Mouse (Mus musculus): ENCODE data around the gene Pcx. TPM values are rescaled to one million over a fixed set of nuclear protein-coding genes. Genes with fewer than 3 reads are reported as not detected.

Gene Pcx
- polyA plus RNA-seq, 1 experiment from 2014 or later = 11.8 TPM

DNA sequence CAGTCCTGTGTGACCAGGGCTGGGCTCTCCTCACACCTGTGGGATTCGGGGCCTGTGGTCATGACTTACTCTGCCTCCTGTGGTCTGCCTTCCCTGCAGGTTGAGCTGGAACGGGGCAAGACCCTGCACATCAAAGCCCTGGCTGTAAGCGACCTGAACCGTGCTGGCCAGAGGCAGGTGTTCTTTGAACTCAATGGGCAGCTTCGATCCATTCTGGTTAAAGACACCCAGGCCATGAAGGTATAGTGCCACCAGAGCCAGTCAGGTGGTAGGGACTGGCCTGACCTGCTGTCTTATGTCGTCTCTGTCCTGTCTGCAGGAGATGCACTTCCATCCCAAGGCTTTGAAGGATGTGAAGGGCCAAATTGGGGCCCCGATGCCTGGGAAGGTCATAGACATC lies 110.4 kb downstream of the Pcx start:
- H3K27ac ChIP-seq = no peak overlapping the region
- no peak for ATAC-seq
- WGBS = 87% methylated on average over 7 of the region's 7 CpGs

GRCm38 (mm10) chr19:4622780-4623179 lies 112.5 kb downstream of the Pcx start:
- no peak overlapping the region for H3K4me3 ChIP-seq (replicated peaks)
- no peak overlapping the region for H3K27ac ChIP-seq
- H3K9me3 ChIP-seq = no peaks in the 10 kb centered on the region
- H3K36me3 ChIP-seq = peaks cover 30% of the 10 kb centered on the region
- H3K4me2 ChIP-seq (replicated peaks) = no peak overlapping the region
- no peaks in the 10 kb centered on the region for H3K27me3 ChIP-seq (replicated peaks)
- H3K4me1 ChIP-seq (replicated peaks) = peaks cover 14% of the 10 kb centered on the region
- 88% methylated on average over 5 of the region's 5 CpGs for WGBS
- no peak overlapping the region for H3K9ac ChIP-seq
- ATAC-seq = no peak

More for the DNA sequence above, 110.4 kb downstream of the Pcx start:
- H3K4me2 ChIP-seq (replicated peaks) = no peak overlapping the region
- peaks cover 30% of the 10 kb centered on the region for H3K36me3 ChIP-seq
- H3K4me3 ChIP-seq (replicated peaks) = no peak overlapping the region
- no peak overlapping the region for H3K9ac ChIP-seq
- H3K9me3 ChIP-seq = no peaks in the 10 kb centered on the region
- no peaks in the 10 kb centered on the region for H3K27me3 ChIP-seq (replicated peaks)
- H3K4me1 ChIP-seq (replicated peaks) = peaks cover 16% of the 10 kb centered on the region

GRCm38 (mm10) chr19:4623419-4623818 lies 113.1 kb downstream of the Pcx start:
- H3K27ac ChIP-seq = no peak overlapping the region
- no peak overlapping the region for H3K9ac ChIP-seq
- H3K4me2 ChIP-seq (replicated peaks) = no peak overlapping the region
- no peaks in the 10 kb centered on the region for H3K27me3 ChIP-seq (replicated peaks)
- no peaks in the 10 kb centered on the region for H3K9me3 ChIP-seq
- H3K36me3 ChIP-seq = peaks cover 30% of the 10 kb centered on the region
- ATAC-seq = no peak
- 96% methylated on average over 9 of the region's 9 CpGs for WGBS
- H3K4me3 ChIP-seq (replicated peaks) = no peak overlapping the region
- peaks cover 14% of the 10 kb centered on the region for H3K4me1 ChIP-seq (replicated peaks)

- no peaks in the 10 kb centered on the region for H3K9me3 ChIP-seq
- no peak overlapping the region for H3K4me2 ChIP-seq (replicated peaks)
- H3K9ac ChIP-seq = no peak overlapping the region; the same call in 1 of the 2 replicates
- peaks cover 14% of the 10 kb centered on the region for H3K4me1 ChIP-seq (replicated peaks)
- no peaks in the 10 kb centered on the region for H3K27me3 ChIP-seq (replicated peaks)
- H3K36me3 ChIP-seq = peaks cover 30% of the 10 kb centered on the region
- H3K27ac ChIP-seq = no peak overlapping the region
- WGBS = 94% methylated on average over 12 of the region's 12 CpGs
- no peak for ATAC-seq
- no peak overlapping the region; the same call in 1 of the 2 replicates for H3K4me3 ChIP-seq (replicated peaks)
These were observed 113.7 kb downstream of the Pcx start for GRCm38 (mm10) chr19:4624006-4624405.

DNA sequence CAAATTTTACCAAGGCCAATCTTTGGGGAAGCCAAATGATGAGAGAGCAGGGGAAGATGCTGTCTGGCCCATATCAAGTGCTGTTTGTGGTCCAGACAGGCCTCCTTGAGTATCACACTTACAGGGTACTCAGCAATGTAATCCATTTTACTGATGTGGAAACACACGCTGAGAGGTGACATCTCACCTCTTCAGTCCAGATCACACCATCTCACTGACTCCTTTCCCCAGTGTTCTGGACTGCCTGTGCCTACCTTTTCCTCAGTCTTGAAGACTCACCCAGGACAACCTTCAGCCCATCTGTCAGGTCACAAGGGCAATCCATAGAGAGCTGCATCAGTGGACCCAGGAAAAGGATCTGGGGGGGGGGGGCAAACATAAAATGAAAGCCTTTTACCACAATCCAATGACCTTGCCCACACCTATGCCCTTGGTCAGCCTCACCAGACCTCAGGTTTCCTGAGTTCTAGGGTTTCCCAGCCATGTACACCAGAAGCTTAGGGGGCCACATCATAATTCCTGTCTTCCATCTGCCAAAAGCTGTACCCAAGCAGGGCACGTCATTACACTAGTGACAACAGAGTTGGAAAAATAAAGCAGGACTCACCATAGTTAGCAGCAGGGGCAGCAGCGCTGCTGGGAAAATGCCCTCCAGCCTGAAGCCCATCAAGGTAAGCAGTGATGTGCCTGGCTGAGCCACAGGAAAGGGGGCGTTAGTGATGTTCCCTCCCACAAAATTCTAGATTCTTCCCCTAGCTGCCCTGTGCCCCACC lies 114.3 kb downstream of the Pcx start:
- Histone ChIP-seq H3K4me3 (replicated peaks) (peak overlapping the region; percentile 87), H3K4me2 (replicated peaks) (peak overlapping the region; percentile 90), H3K9ac (peak overlapping the region; percentile 81), H3K27ac (peak overlapping the region; percentile 93), H3K36me3 (peaks cover 30% of the 10 kb centered on the region), H3K4me1 (replicated peaks) (peaks cover 14% of the 10 kb centered on the region), H3K27me3 (replicated peaks) (no peaks in the 10 kb centered on the region), H3K9me3 (no peaks in the 10 kb centered on the region)
- 26% methylated on average over 4 of the region's 4 CpGs for WGBS
- ATAC-seq = no peak

GRCm38 (mm10) chr19:4625179-4625828 lies 115.0 kb downstream of the Pcx start, which contains the start of gene Rce1:
Rce1 (minus strand) TSS chr19:4625641.
- Histone ChIP-seq H3K4me1 (replicated peaks) (peaks cover 14% of the 10 kb centered on the region), H3K27me3 (replicated peaks) (no peaks in the 10 kb centered on the region), H3K36me3 (peaks cover 30% of the 10 kb centered on the region), H3K4me3 (replicated peaks) (peak within 1 kb of the TSS; percentile 87), H3K9ac (peak within 1 kb of the TSS; percentile 81), H3K9me3 (no peaks in the 10 kb centered on the region), H3K27ac (peak within 1 kb of the TSS; percentile 93), H3K4me2 (replicated peaks) (peak within 1 kb of the TSS; percentile 90)
- WGBS = under 1% methylated on average over 64 of the region's 64 CpGs
- peak; percentile 94 for ATAC-seq

- Histone ChIP-seq H3K4me1 (replicated peaks) (peaks cover 14% of the 10 kb centered on the region), H3K27me3 (replicated peaks) (no peaks in the 10 kb centered on the region), H3K27ac (peak overlapping the region; percentile 93), H3K9ac (peak overlapping the region; percentile 81), H3K4me2 (replicated peaks) (peak overlapping the region; percentile 90), H3K9me3 (no peaks in the 10 kb centered on the region), H3K4me3 (replicated peaks) (peak overlapping the region; percentile 87), H3K36me3 (peaks cover 27% of the 10 kb centered on the region)
- 1% methylated on average over 35 of the region's 35 CpGs for WGBS
- ATAC-seq = peak; percentile 71
These were observed 115.7 kb downstream of the Pcx start for GRCm38 (mm10) chr19:4625829-4626535.

DNA sequence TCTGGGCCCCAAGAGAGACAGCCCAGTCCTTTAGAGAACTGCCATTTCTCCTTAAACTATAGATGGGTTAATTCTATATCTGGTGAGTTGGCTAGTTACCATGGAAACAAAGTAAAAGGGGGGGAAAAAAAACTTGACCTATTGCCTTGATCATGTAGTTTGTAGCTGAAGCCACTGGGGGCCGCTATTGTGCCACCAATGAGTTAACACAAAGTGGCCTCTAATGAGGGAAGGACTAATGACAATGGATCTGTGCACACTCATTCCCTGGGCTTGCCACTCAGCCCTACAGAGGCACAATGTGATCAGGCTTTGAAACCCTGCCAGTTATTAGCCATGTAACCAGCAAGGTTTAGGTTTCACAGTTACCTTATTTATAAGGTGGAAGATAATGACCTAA lies 118.5 kb downstream of the Pcx start:
- no peak overlapping the region for H3K9ac ChIP-seq
- ATAC-seq = no peak
- H3K4me2 ChIP-seq (replicated peaks) = no peak overlapping the region
- H3K27ac ChIP-seq = no peak overlapping the region
- H3K4me1 ChIP-seq (replicated peaks) = peaks cover 14% of the 10 kb centered on the region
- peaks cover 2% of the 10 kb centered on the region; the same call in 1 of the 2 replicates for H3K36me3 ChIP-seq
- no peaks in the 10 kb centered on the region for H3K9me3 ChIP-seq
- H3K27me3 ChIP-seq (replicated peaks) = no peaks in the 10 kb centered on the region
- WGBS = 0% methylated on average over 1 of the region's 1 CpGs
- H3K4me3 ChIP-seq (replicated peaks) = no peak overlapping the region

DNA sequence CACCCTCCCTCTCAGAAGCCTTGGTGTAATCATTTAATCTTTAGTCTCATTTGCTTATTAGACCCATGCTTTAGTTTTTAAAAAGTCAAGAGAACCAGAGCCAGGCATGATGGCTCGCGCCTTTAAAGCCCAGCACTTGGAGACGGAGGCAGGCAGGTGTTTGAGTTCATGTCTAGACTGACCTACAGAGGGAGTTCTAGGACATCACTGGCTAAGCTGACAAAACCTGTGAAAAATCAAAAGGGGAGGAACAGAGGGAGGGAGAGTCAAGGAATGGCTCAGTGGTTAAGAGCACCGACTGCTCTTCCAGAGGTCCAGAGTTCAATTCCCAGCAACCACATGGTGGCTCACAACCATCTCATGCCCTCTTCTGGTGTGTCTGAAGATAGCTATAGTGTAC lies 125.7 kb downstream of the Pcx start:
- H3K4me1 ChIP-seq (replicated peaks) = no peaks in the 10 kb centered on the region
- ATAC-seq = no peak
- peaks cover 3% of the 10 kb centered on the region; the same call in 1 of the 2 replicates for H3K27me3 ChIP-seq (replicated peaks)
- H3K4me2 ChIP-seq (replicated peaks) = no peak overlapping the region
- H3K4me3 ChIP-seq (replicated peaks) = no peak overlapping the region
- H3K9ac ChIP-seq = no peak overlapping the region
- no peak overlapping the region for H3K27ac ChIP-seq
- 68% methylated on average over 4 of the region's 4 CpGs for WGBS
- H3K9me3 ChIP-seq = no peaks in the 10 kb centered on the region
- H3K36me3 ChIP-seq = no peaks in the 10 kb centered on the region

DNA sequence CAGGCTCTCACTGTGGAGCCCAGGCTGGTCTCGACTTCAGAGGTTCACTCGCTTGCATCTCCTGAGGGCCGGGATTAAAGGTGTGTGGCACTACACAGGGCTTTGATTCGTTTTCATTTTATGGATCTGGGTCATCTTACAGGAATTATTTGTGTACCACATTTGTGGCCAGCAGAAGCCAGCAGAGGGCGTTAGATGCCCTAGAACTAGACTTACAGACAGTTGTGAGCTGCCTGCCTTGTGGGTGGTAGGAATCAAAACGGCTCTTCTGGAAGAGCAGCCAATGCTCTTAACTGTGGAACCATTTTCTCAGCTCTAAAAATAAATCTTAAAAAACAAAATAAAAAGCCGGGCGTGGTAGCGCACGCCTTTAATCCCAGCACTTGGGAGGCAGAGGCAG lies 134.0 kb downstream of the Pcx start:
- H3K27me3 ChIP-seq (replicated peaks) = no peaks in the 10 kb centered on the region; the same call in 1 of the 2 replicates
- no peaks in the 10 kb centered on the region for H3K36me3 ChIP-seq
- no peak overlapping the region for H3K9ac ChIP-seq
- 42% methylated on average over 10 of the region's 10 CpGs for WGBS
- H3K4me3 ChIP-seq (replicated peaks) = no peak overlapping the region
- no peaks in the 10 kb centered on the region for H3K9me3 ChIP-seq
- H3K4me2 ChIP-seq (replicated peaks) = no peak overlapping the region
- no peak for ATAC-seq
- no peak overlapping the region for H3K27ac ChIP-seq
- H3K4me1 ChIP-seq (replicated peaks) = no peaks in the 10 kb centered on the region

DNA sequence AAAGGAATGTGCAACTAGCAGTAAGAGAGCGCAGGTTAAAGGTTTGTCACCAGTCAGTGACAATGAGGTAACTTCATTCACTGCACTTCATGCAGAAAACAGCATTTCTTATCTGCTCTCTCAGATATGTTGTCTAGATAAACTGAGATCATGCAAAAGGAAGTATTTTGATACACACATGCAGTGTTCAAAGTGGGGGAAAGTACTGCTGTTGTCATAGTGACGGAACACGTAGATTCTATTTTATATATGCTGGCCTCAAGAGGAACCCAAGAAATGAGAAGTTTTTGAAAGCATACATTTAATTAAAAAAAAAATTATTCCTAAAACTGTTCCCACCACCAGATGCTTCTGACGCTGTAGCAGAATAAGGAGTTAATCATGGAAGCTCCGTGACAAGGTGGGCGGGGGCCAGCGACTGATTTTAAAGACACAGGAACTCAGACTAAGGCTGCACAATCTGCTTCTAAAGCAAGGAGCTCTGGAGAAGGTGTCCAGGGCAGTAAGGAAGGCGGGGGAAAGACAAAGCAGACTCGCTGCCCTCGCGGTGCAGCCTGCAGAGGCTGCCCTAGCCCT lies 136.7 kb downstream of the Pcx start:
- no peak for ATAC-seq
- no peak overlapping the region for H3K9ac ChIP-seq
- no peaks in the 10 kb centered on the region for H3K4me1 ChIP-seq (replicated peaks)
- 69% methylated on average over 11 of the region's 11 CpGs for WGBS
- no peak overlapping the region for H3K27ac ChIP-seq
- no peaks in the 10 kb centered on the region for H3K9me3 ChIP-seq
- H3K4me2 ChIP-seq (replicated peaks) = no peak overlapping the region
- no peaks in the 10 kb centered on the region for H3K36me3 ChIP-seq
- H3K27me3 ChIP-seq (replicated peaks) = no peaks in the 10 kb centered on the region
- H3K4me3 ChIP-seq (replicated peaks) = no peak overlapping the region

DNA sequence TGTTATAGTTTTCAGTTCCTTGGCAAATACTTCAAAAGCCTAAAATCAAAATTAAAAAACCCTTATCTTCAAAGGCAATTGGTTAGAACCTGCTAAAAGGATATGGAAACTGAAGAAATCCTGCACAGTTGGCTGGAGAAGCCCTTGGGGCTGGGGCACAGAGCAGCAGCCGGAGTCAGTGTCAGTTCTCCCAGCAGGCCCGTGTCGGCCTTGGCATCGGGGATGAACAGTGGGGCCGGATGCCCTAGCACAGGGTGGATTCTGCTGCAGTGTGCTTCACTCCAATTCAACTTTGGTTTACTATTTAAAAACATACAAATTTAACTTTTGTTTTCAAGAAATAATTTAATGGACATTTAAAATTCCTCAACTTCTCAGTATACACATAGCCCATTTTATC lies 147.9 kb downstream of the Pcx start:
- H3K4me3 ChIP-seq (replicated peaks) = no peak overlapping the region
- H3K36me3 ChIP-seq = no peaks in the 10 kb centered on the region
- H3K9ac ChIP-seq = no peak overlapping the region
- 92% methylated on average over 5 of the region's 5 CpGs for WGBS
- no peak for ATAC-seq
- no peak overlapping the region for H3K4me2 ChIP-seq (replicated peaks)
- no peaks in the 10 kb centered on the region for H3K27me3 ChIP-seq (replicated peaks)
- H3K27ac ChIP-seq = no peak overlapping the region
- H3K9me3 ChIP-seq = no peaks in the 10 kb centered on the region
- H3K4me1 ChIP-seq (replicated peaks) = no peaks in the 10 kb centered on the region
